Mouse (Mus musculus): ENCODE measurements at regions not wholly inside any gene's neighbourhood (a gene's known extent, or its start where the extent isn't known, plus 50 kb on each side); places are given as distances from the start of the nearest gene placed in this dataset.

GRCm38 (mm10) chr2:116820831-116821745 lies 57.4 kb upstream of the Tmco5 start:
- H3K9ac ChIP-seq (replicated peaks), result no peak overlapping the region

More at GRCm38 (mm10) chr2:116820831-116821745, 57.4 kb upstream of the Tmco5 start:
- no peak overlapping the region for H3K4me2 ChIP-seq (ENCODE audit: low read depth, low read length)
- no peaks in the 10 kb centered on the region for H3K36me3 ChIP-seq (replicated peaks; ENCODE audit: insufficient read depth, low read length)
- TF ChIP-seq EP300 (IDR thresholded peaks at IDR 0.05; ENCODE audit: low read depth) (no peak), CTCF (IDR thresholded peaks at IDR 0.05; ENCODE audit: low read depth) (peak; percentile 35)
- H3K27me3 ChIP-seq (ENCODE audit: insufficient read depth, low read length), result 0 out of 2 replicates have a peak, but pooled peaks cover 3% of the 10 kb centered on the region
- H3K9me3 ChIP-seq (ENCODE audit: low read length), result no peaks in the 10 kb centered on the region
- H3K27ac ChIP-seq (ENCODE audit: low read depth), result no peak overlapping the region
- ATAC-seq (no peak), DNase-seq (no peak)
- WGBS (ENCODE audit: insufficient replicate concordance), result 57% methylated on average over 13 of the region's 13 CpGs
- no peak overlapping the region for H3K4me3 ChIP-seq (ENCODE audit: low read depth, low read length)
- no peaks in the 10 kb centered on the region for H3K4me1 ChIP-seq (ENCODE audit: insufficient read depth)
